Mouse (Mus musculus): Measurements from ENCODE around the gene Gm21762.
"Not testable (repeated sequence)": the region's sequence is repeated elsewhere in the genome, so short reads cannot be mapped to it uniquely, and the experiment has no call there.

Gm21762 gene

DNA sequence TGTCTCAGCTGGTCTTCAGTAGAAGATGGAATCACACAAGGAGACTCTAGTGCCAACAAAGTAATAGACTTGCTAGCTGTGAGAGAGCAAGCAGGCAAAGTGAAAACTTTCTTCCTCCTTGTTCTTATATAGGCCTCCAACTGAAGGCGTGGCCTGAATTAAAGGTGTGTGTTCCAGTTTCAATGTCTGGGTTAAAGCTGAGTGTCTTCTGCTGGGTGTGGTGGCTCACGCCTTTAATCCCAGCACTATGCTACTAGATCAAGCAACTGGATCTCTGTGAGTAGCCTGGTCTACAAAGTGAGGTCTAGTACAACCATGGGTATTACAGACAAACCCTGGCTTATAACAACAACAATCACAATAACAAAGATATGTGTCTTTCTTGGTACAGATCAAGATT lies at the start of gene Gm21762:
TSS of gene Gm21762 (minus strand) at position 101 of the 400 bp plus-strand sequence.
- in situ Hi-C loops (cut with MboI): not testable (repeated sequence)

DNA sequence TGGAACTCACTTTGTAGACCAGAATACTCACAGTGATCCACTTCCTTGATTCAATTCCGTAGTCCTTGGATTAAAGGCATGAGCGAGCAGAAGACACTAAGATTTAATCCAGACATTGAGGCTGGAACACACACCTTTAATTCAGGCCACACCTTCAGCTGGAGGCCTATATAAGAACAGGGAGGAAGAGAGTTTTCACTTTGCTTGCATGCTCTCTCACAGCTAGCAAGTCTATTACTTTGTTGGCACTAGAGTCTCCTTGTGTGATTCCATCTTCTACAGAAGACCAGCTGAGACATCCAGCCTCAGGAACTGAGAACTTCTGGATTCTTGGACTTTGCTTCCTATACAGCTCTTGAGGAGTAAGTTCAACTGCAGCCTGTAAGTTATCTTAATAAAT lies 47.1 kb upstream of the Gm21762 start, which contains the start of gene AF067061:
TSS of gene AF067061 (plus strand) at position 245 of the 400 bp plus-strand sequence.
- in situ Hi-C loops (cut with MboI): not testable (repeated sequence)

DNA sequence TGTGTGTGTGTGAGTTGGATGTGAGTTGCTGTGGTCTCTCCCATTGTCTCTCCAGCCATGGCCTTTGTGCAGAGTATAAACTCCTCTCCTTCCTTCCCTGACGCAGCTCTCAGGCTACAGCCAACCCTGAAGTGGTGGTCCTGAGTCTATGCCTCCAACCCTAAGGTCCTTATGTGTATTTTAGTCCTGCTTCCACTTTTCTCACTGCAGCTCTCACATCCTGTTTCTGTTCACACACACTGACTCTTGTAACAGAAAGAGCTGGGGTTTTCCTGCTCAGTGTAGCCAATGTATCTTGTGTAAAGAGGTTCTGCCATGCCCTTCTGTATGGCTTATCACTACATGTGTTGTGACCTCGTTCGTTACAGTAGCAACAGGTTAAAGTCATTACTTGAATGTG lies 44.0 kb upstream of the Gm21762 start:
- in situ Hi-C loops (cut with MboI): not testable (repeated sequence)

DNA sequence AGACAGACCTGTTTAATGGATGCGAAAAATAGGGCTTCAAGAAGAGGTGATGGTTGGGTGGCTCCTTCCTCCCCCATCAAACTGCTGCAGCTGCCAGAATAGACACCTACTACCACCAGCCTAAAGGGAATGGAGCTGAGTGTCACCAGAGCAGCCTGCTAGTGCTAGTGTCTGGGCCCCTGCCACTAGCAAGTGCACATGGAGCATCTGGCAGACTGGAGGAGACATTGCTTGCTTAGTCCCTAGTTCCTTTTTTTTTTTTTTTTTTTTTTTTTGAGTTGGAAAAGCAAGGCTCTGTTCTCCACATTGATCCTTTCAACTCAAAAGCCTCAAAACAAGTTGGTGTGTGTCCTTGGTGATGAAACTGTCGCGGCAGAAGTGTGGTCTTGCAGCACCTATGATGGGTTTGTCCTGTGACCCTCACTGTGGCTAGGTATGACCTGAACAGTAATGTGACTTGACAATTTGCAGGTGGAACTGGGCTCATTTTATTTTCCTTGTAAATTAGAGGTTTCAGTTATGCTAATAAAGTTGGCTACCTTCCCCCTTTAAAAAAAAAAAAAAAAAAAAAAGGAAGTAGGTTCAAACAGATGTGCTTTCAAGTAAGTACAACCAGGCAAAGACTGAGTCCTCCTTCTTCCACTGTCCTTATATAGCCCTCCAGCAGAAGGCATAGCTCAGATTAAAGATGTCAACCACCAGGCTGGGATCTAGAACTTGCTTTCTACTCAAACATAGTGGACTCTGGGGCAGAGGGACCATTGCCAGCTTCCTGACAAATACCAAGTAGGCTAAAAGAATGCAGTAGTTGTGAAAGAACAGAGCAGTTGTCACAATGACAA lies 43.3 kb upstream of the Gm21762 start:
- in situ Hi-C loops (cut with MboI): not testable (repeated sequence)

DNA sequence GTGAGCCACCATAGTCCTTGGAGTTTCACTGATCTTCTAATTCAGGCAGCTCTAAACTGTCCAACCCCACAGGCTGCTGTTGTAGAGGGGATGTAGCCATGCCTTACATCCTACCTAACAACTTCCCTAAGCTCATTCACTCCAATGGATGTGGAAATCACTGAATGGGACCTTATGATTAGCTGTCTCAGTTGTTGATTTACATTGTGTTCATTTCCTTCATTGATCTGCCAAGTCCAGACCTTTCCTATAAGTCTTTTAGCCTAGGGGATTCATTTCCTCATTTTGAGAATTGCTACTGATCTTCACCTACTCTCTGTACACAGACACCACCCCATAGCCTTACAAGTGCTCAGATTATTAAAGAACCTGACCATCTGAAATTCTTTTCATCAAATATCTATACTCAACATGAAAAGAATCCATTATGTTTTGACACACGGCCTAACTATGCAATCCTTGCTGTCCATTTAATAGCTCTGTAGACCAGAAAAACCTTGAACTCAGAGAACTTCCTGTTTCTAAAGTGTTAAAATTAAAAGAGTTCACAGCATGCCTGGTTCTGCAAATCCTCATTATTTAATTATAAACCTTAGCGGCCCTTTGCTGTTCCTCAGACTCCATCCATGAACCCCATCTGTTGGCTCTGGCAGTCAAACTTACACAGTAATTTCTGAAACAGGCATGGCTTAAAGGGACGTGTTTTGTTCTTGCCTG lies 35.6 kb upstream of the Gm21762 start:
- in situ Hi-C loops (cut with MboI): not testable (repeated sequence)

DNA sequence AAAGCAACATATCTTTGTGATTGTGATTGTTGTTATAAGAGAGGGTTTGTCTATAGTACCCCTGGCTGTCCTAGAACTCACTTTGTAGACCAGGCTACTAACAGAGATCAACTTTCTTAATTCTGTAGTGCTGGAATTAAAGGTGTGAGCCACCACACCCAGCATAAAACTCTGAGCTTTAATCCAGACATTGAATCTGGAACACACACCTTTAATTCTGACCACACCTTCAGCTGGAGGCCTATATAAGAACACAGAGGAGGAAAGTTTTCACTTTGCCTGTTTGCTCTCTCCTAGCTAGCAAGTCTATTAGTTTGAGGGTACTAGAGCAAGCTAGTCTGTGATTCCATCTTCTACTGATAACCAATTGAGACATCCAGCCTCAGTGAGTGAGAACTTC lies 23.1 kb upstream of the Gm21762 start, which contains the start of gene Gm21731:
TSS of gene Gm21731 (plus strand) at position 301 of the 400 bp plus-strand sequence.
- in situ Hi-C loops (cut with MboI): not testable (repeated sequence)

DNA sequence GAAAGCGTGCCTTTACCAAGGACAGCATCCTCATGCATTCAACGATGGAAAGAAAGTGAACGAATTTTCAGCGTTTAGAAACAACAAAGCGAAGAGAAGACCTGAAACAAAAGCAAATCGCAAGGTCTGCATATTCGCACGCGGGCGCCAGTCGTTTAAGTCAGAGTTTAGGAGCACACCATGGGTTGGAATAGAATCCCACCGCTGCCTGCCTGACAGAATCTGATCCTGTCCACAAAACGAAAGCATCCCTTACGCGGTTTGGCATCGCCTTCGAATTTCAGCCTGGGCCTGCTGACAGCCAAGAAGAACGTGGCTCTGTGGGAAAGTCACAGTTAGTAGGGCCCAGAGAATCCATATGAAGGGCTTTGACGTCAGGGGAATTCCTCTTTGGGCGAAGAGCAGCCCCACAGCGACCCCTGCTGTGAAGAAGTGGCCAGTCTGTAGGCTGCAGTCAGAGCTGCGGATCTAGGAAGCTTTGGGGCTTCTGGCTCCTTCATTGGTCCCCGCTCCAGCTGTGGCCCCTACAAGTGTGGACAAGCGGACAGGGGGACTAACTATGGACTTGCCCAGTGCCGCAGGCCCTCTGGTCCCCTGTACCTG lies 16.8 kb upstream of the Gm21762 start:
- in situ Hi-C loops (cut with MboI): not testable (repeated sequence)

DNA sequence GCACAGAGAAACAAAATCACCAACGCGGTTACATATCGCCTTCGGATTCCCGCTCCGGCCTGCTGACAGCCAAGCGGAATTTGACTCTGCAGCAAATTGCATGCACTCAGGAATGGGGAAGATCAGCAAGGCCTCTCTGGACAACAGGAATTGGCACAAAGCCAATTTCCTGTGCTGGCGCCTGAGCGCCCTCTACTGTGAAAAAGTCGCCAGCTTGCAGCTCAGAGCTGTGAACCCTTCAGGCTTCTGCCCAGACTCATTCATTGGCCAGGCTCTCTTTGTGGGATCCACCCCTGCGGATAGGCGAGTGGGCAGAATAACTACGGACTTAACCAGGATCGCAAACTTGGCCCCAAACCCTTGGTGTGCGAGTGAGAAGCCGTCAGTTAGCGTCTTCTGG lies 16.1 kb upstream of the Gm21762 start:
- in situ Hi-C loops (cut with MboI): not testable (repeated sequence)

DNA sequence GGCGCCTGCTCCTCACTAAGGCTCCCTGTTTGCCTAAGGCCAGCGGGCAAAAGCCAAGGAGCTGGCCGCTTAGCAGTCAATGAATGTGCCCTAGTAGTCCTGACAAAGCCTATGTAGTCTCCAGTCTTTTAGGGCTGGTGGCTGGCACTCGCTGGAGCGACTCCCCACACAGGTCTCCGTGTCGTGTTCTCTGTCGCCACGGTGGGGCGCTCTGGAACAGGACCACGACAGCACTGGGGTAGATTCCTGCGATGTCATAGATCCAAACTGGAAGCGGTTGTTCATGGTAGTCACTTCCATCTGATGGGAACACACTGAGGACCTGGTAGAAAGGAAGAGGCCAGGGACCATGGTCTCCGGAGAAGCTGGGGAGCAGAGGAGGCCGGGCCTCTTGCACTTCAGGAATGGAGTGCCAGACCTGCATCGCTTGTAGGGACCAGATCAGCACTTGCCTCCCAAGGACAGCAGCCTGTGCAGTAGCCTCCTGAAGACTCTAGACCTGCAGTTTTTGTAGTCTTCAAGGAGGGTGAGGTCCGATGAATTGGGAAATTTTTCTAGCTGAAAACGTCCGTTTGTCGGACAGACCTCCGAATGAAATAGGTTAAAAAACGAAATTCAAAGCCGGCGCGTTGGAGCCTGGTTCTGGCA lies 7.4 kb upstream of the Gm21762 start:
- in situ Hi-C loops (cut with MboI): not testable (repeated sequence)

DNA sequence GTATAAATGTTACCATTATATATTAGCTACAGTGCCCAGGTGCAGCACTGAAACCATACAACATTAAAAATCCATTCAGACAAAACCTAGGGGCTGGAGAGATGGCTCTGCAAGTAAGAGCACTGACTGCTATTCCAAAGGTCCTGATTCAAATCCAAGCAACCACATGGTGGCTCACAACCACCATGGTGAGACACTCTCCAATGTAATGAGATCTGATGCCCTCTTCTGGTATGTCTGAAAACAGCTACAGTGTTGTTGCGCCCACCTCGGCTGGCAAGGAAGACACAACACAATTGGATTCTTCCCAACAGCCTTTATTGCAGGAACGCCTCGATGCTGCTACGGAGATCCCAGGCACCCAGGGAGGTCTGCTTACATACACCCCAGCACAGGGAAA lies 5.2 kb upstream of the Gm21762 start:
- in situ Hi-C loops (cut with MboI): not testable (repeated sequence)

DNA sequence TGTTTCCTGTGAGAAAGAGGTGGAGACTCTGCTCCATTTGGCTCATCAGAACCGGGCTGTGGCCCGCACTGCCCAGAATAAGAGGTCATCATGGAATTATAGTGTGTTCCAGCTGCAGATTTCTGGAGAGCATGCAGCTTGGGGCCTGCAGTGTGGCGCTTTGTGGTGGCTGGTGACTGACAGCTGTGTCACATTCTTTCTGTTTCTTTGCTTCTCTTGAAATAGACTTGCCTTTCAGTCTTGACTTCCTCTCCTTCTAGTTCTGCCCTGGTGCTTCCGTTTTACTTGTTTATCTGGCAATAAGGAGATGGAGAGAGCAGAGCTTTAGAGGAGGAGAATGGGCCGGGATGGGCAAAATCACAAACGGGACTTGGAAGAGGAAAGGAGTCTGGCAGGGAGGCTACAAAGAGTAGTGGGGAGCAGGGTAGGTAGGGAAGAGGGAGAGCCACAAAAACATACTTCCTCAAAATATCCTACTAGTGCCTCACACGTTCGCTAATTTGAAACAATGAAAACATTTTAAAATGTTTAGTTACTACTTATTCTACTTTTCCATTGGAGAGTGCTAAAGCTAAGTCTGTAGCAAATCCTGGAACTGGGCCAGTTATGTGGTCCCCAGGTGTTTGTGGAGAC lies 19.4 kb downstream of the Gm21762 start:
- in situ Hi-C loops (cut with MboI): not testable (repeated sequence)

DNA sequence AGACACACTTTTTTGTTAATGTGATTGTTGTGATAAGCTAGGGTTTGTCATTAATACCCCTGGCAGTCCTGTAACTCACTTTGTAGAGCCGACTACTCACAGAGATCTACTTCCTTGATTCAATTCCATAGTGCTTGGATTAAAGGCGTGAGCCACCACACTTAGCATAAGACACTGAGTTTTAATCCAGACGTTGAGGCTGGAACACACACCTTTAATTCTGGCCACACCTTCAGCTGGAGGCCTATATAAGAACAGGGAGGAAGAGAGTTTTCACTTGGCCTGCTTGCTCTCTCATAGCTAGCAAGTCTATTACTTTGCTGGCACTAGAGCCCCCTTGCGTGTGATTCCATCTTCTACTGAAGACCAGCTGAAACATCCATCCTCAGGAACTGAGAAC lies 43.6 kb downstream of the Gm21762 start, which contains the start of gene Gm21818:
TSS of gene Gm21818 (plus strand) at position 301 of the 400 bp plus-strand sequence.
- in situ Hi-C loops (cut with MboI): not testable (repeated sequence)

DNA sequence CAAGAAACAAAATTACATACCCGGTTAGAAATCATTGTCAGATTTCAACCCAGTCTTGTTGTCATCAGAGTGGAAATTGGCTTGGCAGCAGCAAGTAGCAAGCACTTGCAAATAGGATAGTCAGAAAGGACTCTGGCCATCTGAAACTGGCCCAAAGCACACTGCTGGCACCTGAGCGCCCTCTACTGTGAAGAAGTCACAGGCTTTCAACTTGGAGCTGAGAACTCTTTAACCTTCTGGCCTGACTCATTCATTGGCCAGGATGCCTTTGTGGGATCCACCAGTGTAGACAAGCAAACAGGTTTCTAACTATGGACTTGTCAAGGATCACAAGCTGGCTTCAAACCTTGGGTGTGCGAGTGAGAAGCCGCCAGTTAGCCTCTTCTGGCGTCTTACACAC lies 47.4 kb downstream of the Gm21762 start:
- in situ Hi-C loops (cut with MboI): not testable (repeated sequence)

Data from mature B cell (primary cell).